Mouse (Mus musculus): Measurements from ENCODE around the gene Gpn3.
A peak's percentile ranks its signal among the peaks of the same experiment; 100 is the strongest.

The Gpn3 gene

DNA sequence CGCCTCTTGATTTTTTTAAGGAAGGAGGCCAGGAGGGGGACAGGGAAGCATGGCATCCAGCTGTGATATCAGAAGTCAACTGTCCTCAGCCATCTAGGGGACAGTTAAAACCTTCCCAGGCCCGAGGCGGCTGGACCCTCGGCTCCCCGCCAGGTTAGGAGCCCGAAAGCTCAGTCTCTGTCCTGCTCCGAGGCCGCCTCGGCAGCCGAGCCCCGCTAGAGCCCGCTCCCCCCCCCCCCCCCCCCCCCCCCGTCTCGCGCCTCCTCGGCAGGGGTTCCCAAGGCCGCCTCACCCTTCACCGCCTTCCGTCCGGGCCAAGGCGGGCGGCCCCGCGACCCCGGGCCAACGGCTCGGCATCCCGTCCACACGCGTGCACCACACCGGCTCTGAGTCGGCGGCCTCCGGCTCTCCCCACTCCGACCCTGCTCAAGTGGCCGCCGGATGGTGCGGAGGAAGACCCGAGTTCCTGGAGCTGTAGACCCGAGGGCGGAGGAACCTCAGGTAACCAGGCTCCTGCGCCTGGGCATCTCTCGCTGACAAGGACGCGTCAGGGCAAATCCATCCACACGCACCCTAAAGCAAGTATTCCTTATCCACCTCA lies at the start of gene Gpn3:
TSS of gene Gpn3 (plus strand) at position 286 of the 601 bp plus-strand sequence.
- DNase-seq (ENCODE audit: low read depth, low spot score), result peak; percentile 98

DNA sequence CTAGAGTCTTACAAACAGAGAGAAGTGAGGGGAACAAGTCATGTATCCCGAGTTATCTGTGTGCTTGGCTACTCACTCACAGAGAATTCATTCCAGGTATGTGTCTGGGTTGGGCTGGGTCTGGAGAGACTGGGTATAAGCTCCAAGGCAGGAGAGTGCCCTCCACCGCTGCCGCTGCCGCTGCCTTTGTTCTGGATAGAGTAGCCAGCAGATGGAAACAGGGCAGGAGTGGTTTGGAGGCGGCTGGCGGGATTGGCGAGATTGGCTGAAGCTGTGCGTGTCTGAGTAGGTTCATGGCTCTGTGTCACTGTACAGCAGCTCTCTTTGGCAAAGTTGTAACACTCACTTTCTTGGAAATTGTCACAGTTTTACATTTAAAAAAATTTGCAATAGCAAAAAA lies 48.2 kb upstream of the Gpn3 start:
- DNase-seq (ENCODE audit: low read depth, low spot score), result no peak

GRCm38 (mm10) chr5:122324608-122325431 lies 46.9 kb upstream of the Gpn3 start:
- DNase-seq (ENCODE audit: low read depth, low spot score), result no peak

GRCm38 (mm10) chr5:122325477-122325876 lies 46.2 kb upstream of the Gpn3 start:
- DNase-seq (ENCODE audit: low read depth, low spot score), result no peak

DNA sequence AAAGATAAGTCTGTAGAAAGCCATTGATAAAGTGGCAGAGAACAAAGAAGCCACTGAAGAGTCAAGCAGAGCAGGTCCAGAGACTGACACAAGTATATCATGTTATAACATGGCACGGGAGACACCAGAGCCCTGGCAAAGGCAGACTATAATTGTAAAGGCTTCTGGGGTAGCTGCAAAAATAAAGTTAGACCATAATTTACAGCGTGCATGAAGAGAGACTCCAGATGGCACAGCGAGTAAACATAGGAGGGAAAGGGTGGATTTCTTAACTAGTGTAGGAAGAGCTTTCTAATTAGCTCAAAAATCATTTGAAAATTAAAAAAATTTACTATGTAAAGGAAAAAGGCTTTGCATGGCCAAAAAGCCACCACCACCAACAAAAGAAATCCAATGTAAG lies 44.4 kb upstream of the Gpn3 start:
- no peak for DNase-seq (ENCODE audit: low read depth, low spot score)

GRCm38 (mm10) chr5:122330269-122330668 lies 41.4 kb upstream of the Gpn3 start:
- DNase-seq (ENCODE audit: low read depth, low spot score), result no peak

GRCm38 (mm10) chr5:122334682-122335081 lies 37.0 kb upstream of the Gpn3 start:
- DNase-seq (ENCODE audit: low read depth, low spot score), result no peak

- no peak for DNase-seq (ENCODE audit: low read depth, low spot score)
Observed at GRCm38 (mm10) chr5:122336554-122337294, 35.0 kb upstream of the Gpn3 start.

DNA sequence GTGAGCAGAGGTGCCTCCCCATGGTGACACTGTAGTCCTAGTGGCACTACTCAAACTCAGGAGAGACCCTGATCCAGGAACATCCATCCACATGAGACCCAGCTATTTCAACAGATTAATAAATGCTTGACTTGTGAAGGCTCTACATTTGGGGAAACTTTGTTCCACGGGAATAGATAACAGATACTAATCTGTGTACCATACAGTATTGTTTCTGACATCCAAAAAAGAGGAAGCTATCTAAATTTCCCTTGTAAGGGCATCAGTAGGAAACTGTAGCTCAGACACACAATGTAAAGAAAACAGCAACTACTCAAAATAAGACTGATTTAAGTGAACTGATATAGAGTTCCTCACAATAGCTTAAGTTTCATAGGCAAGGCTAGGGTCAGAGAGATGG lies 28.8 kb upstream of the Gpn3 start:
- no peak for DNase-seq (ENCODE audit: low read depth, low spot score)

GRCm38 (mm10) chr5:122343768-122344167 lies 27.9 kb upstream of the Gpn3 start:
- DNase-seq (ENCODE audit: low read depth, low spot score), result peak; percentile 70

- peak; percentile 85 for DNase-seq (ENCODE audit: low read depth, low spot score)
Observed at GRCm38 (mm10) chr5:122344260-122344659, 27.4 kb upstream of the Gpn3 start.

DNA sequence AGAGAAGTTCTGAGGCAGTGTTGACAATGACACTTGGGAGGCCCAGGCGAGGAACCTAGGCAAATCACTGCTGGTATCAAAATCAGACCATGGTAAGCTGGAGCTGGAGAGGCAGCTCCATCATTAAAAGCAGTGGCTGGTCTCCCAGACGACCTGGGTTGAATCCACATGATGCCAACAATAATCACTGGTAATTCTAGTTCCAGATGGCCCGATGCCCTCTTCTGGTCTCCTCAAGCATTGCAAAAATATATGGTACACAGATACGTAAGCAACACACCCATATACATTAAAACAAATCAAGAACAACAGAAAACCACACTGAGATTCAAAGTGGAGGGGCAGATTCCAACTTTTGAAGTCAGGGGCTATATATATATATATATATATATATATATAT lies 25.9 kb upstream of the Gpn3 start:
- no peak for DNase-seq (ENCODE audit: low read depth, low spot score)

DNA sequence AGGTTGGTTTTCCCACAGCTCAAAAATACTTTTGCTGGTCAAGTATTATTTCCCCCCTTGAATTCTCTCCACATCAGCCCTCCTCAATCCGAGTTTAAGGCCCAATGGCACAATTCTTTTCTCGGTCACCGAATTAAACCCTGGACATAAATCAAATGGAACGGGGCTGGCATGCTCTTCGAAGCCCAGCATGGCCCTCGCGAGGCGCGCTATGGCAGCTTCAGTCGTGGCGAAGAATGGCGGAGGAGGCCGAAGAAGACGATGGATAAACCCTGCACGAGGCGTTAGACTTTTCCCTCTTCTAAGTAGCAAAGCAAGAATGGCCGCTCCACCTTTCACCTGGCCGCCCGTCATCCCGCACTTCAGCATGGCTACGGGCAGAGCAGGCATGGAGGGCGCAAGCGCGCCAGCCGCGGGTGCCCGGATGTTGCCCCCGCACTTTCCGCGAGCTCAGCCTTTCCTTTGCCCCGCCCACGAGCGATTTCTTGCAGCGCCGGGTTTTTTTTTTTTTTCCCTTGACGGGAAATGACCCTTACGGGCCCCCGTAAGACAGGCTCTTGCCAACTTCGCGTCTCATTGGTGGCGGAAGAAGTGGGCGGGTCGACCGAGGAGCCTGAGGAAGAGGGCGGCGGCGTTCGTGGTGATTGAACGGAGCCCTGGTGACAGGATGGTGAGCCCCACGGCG lies 17.7 kb upstream of the Gpn3 start, which contains the start of the genes Rad9b and Vps29:
TSS of gene Rad9b (minus strand) at position 427 of the 685 bp plus-strand sequence.
TSS of gene Vps29 (plus strand) at position 563 of the 685 bp plus-strand sequence.
- peak; percentile 100 for DNase-seq (ENCODE audit: low read depth, low spot score)

- DNase-seq (ENCODE audit: low read depth, low spot score), result no peak
Observed at GRCm38 (mm10) chr5:122354492-122355067, 17.1 kb upstream of the Gpn3 start.

DNA sequence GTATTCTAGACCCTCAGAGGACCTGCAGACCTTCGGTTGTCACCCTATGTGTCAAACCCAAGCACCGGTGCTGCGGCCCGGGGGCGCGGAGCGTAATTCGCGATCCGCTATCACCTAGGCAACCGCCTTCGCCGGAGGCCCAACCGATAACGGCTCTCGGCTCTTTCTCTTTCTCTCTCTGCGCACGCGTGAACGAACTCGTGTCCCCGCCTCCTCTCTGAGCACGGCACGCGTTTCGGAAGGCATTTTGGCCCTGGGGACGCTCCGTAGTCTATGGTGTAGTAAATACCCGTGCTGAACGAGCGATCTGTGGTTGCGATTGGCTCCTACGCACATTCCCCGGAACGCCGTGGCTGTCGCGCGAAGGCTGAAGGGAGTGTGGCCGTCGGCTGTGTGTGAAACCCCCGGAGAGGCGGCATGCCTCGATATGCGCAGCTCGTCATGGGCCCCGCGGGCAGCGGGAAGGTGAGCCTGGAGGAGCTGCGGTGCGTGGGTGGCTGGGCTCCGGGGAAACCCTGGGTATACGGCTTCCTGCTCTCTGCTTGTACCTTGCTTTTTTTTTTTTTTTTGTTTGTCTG lies 605 bp downstream of the Gpn3 start, which contains the start of gene Fam216a:
TSS of gene Fam216a (minus strand) at position 173 of the 578 bp plus-strand sequence.
- DNase-seq (ENCODE audit: low read depth, low spot score), result peak; percentile 100

GRCm38 (mm10) chr5:122372878-122373277 lies 1.2 kb downstream of the Gpn3 start:
- DNase-seq (ENCODE audit: low read depth, low spot score), result no peak

- no peak for DNase-seq (ENCODE audit: low read depth, low spot score)
Observed at GRCm38 (mm10) chr5:122377101-122377833, 5.6 kb downstream of the Gpn3 start.

DNA sequence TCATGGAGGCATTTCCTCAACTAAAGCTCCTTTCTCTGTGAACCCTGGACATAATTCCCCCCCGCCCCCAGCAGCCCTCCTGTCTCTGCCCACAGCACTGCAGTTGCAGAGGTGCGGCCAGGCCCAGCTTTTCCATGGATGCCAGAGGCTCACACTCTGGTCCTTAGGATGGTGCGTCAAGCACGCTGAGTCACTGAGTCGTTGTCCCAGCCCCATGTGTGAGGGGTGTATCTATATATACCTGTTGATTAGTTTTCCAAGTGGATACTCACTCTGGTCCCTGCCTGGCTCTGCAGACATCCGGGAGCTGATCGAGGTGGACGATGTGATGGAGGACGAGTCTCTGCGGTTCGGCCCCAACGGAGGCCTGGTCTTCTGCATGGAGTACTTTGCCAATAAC lies 6.5 kb downstream of the Gpn3 start:
- no peak for DNase-seq (ENCODE audit: low read depth, low spot score)

- peak; percentile 71 for DNase-seq (ENCODE audit: low read depth, low spot score)
Observed at GRCm38 (mm10) chr5:122379374-122380155, 7.9 kb downstream of the Gpn3 start.

Measured in A20 (cell line).